Mouse (Mus musculus): ENCODE measurements around the gene Cfap43.

GRCm38 (mm10) chr19:47695725-47696124 lies 223.4 kb downstream of the Cfap43 start:
- TF ChIP-seq HCFC1 (IDR thresholded peaks at IDR 0.05; ENCODE audit: borderline replicate concordance, insufficient read depth, low read length) = no peak
- TF ChIP-seq CHD2 (IDR thresholded peaks at IDR 0.05; ENCODE audit: low read depth, low read length) = no peak
- no peak for TF ChIP-seq MAFK (IDR thresholded peaks at IDR 0.05; ENCODE audit: insufficient read depth, low read depth, low read length)

All from ES-E14 (cell line).